Mouse (Mus musculus): Measurements from ENCODE around the gene Aox3. TPM values are rescaled to one million over a fixed set of nuclear protein-coding genes. Genes with fewer than 3 reads are reported as not detected.

The Aox3 gene
- total and polyA plus RNA-seq, 3 experiments, result not detected

DNA sequence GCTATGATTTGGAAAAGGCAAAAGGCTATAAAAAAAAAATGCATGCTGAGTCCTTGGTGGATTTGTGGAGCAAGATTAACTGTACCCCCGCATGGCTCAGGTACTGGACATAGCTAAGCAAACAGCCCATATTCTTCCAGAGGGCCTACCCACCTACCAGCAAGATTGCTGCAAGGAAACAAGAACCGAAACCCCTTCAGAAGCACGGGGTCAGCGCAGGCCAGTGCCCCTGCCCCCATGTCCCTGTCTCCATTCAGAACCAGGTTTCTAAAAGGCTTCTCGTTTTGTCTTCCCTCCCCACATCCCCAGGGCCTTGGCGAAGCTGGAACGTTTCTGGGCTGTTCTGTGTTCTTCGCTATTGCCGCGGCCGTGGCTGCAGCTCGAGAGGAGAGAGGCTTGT lies 81.4 kb downstream of the Aox3 start:
- no peaks in the 10 kb centered on the region for H3K9me3 ChIP-seq (replicated peaks; ENCODE audit: insufficient read depth, low read length)
- DNase-seq (ENCODE audit: low read depth, low spot score), result no peak

DNA sequence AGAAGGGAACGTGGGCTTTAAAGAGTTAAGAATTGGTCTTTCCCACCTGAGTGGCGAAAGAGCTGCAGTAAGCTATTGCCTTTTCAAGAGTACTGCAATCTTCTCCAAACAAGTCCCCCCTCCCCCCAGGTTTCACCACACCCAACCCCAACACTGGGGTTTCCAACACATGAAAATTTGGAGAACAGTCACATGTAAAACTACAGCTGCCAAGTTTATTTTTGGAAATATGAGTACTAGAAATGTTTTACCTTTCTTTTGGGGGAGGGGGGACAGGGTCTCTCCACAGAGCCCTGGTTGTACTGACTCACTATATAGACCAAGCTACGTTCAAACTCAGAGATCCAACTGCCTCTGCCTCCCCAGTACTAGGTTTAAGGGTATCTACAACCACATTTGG lies 82.1 kb downstream of the Aox3 start:
- no peaks in the 10 kb centered on the region for H3K4me1 ChIP-seq (ENCODE audit: control insufficient read depth in 1 of 2, insufficient read depth in 2 of 2, low read length in 2 of 2)
- H3K79me2 ChIP-seq (ENCODE audit: control insufficient read depth, insufficient read depth, low read length, poor library complexity), result no peaks in the 10 kb centered on the region
- DNase-seq (ENCODE audit: low read depth, low spot score), result no peak
- TF ChIP-seq CHD2 (IDR thresholded peaks at IDR 0.05; ENCODE audit: low read length) (no peak), SIN3A (IDR thresholded peaks at IDR 0.05; ENCODE audit: low read length) (no peak), USF2 (IDR thresholded peaks at IDR 0.05; ENCODE audit: borderline replicate concordance in 1 of 2, insufficient read depth in 1 of 2, low read depth in 1 of 2, low read length in 2 of 2) (no peak), ZC3H11A (IDR thresholded peaks at IDR 0.05; ENCODE audit: low read depth, low read length) (no peak), SMC3 (IDR thresholded peaks at IDR 0.05; ENCODE audit: low read depth, low read length) (no peak), E2F4 (IDR thresholded peaks at IDR 0.05; ENCODE audit: borderline replicate concordance, low read depth, low read length) (no peak), HCFC1 (IDR thresholded peaks at IDR 0.05; ENCODE audit: low read depth, low read length) (no peak), CHD1 (IDR thresholded peaks at IDR 0.05; ENCODE audit: low read depth, low read length) (no peak), MAX (IDR thresholded peaks at IDR 0.05; ENCODE audit: low read length) (no peak), ZNF384 (IDR thresholded peaks at IDR 0.05; ENCODE audit: low read depth, low read length) (no peak), POLR2AphosphoS2 (IDR thresholded peaks at IDR 0.05; ENCODE audit: low read length) (no peak)
- H3K9ac ChIP-seq (ENCODE audit: control insufficient read depth, low read depth, low read length, poor library complexity, severe bottlenecking), result no peak overlapping the region
- H3K27ac ChIP-seq (ENCODE audit: control insufficient read depth, low read depth, low read length), result no peak overlapping the region
- no peaks in the 10 kb centered on the region for H3K9me3 ChIP-seq (replicated peaks; ENCODE audit: insufficient read depth, low read length)
- no peak overlapping the region for H3K4me3 ChIP-seq (ENCODE audit: control insufficient read depth in 1 of 2, insufficient read depth in 1 of 2, low read depth in 2 of 2, low read length in 2 of 2)
- no peaks in the 10 kb centered on the region for H3K27me3 ChIP-seq (ENCODE audit: control insufficient read depth in 1 of 2, insufficient read depth in 2 of 2, low read length in 2 of 2)
- no peaks in the 10 kb centered on the region for H3K36me3 ChIP-seq (ENCODE audit: control insufficient read depth in 1 of 2, insufficient read depth in 2 of 2, low read length in 2 of 2)

More for the DNA sequence above, 81.4 kb downstream of the Aox3 start:
- Histone ChIP-seq H3K27ac (ENCODE audit: control insufficient read depth, low read depth, low read length) (no peak overlapping the region), H3K4me3 (ENCODE audit: control insufficient read depth in 1 of 2, insufficient read depth in 1 of 2, low read depth in 2 of 2, low read length in 2 of 2) (no peak overlapping the region), H3K79me2 (ENCODE audit: control insufficient read depth, insufficient read depth, low read length, poor library complexity) (no peaks in the 10 kb centered on the region), H3K36me3 (ENCODE audit: control insufficient read depth in 1 of 2, insufficient read depth in 2 of 2, low read length in 2 of 2) (no peaks in the 10 kb centered on the region), H3K4me1 (ENCODE audit: control insufficient read depth in 1 of 2, insufficient read depth in 2 of 2, low read length in 2 of 2) (no peaks in the 10 kb centered on the region), H3K27me3 (ENCODE audit: control insufficient read depth in 1 of 2, insufficient read depth in 2 of 2, low read length in 2 of 2) (no peaks in the 10 kb centered on the region), H3K9ac (ENCODE audit: control insufficient read depth, low read depth, low read length, poor library complexity, severe bottlenecking) (no peak overlapping the region)
- no peak for TF ChIP-seq USF1 (IDR thresholded peaks at IDR 0.05; ENCODE audit: low read depth, low read length)
- no peak for TF ChIP-seq ETS1 (IDR thresholded peaks at IDR 0.05; ENCODE audit: low read depth, low read length)
- TF ChIP-seq MXI1 (IDR thresholded peaks at IDR 0.05; ENCODE audit: low read depth, low read length), result no peak
- no peak for TF ChIP-seq USF2 (IDR thresholded peaks at IDR 0.05; ENCODE audit: borderline replicate concordance in 1 of 2, insufficient read depth in 1 of 2, low read depth in 1 of 2, low read length in 2 of 2)
- no peak for TF ChIP-seq ZNF384 (IDR thresholded peaks at IDR 0.05; ENCODE audit: low read depth, low read length)
- TF ChIP-seq TBP (IDR thresholded peaks at IDR 0.05; ENCODE audit: low read depth, low read length), result no peak
- no peak for TF ChIP-seq SIN3A (IDR thresholded peaks at IDR 0.05; ENCODE audit: low read length)
- TF ChIP-seq MYB (IDR thresholded peaks at IDR 0.05; ENCODE audit: low read depth, low read length), result no peak
- no peak for TF ChIP-seq MAZ (IDR thresholded peaks at IDR 0.05; ENCODE audit: low read depth, low read length)
- no peak for TF ChIP-seq KAT2A (conservative IDR thresholded peaks at IDR 0.05; ENCODE audit: low read depth, low read length)
- TF ChIP-seq MAFK (IDR thresholded peaks at IDR 0.05; ENCODE audit: borderline replicate concordance, low read depth, low read length), result no peak
- no peak for TF ChIP-seq MEF2A (IDR thresholded peaks at IDR 0.05; ENCODE audit: extremely low read depth, insufficient replicate concordance, low read depth, low read length, poor library complexity, severe bottlenecking)
- no peak for TF ChIP-seq E2F4 (IDR thresholded peaks at IDR 0.05; ENCODE audit: borderline replicate concordance, low read depth, low read length)
- no peak for TF ChIP-seq MYC (IDR thresholded peaks at IDR 0.05; ENCODE audit: low read depth, low read length)

Measured in MEL (cell line).